Mouse (Mus musculus) lung, postnatal 0 days (tissue): Measurements from ENCODE around the gene Golph3l.

ENCODE experiments used
- CTCF ChIP-seq: IDR thresholded peaks from 2 replicates; pipeline ENCODE4 v1.5.1; 2016; ENCODE audit warnings: antibody characterized with exemption, mild to moderate bottlenecking
- EP300 ChIP-seq: IDR thresholded peaks from 2 replicates; pipeline ENCODE4 v1.6.1; 2016; ENCODE audit warnings: antibody characterized with exemption, mild to moderate bottlenecking, control low read depth

- TF ChIP-seq CTCF: no peak
- no peak for TF ChIP-seq EP300
Observed at GRCm38 (mm10) chr3:95648016-95648415, 59.3 kb downstream of the Golph3l start.
